Mouse (Mus musculus): ENCODE measurements at regions not wholly inside any gene's neighbourhood (a gene's known extent, or its start where the extent isn't known, plus 50 kb on each side); places are given as distances from the start of the nearest gene placed in this dataset.

DNA sequence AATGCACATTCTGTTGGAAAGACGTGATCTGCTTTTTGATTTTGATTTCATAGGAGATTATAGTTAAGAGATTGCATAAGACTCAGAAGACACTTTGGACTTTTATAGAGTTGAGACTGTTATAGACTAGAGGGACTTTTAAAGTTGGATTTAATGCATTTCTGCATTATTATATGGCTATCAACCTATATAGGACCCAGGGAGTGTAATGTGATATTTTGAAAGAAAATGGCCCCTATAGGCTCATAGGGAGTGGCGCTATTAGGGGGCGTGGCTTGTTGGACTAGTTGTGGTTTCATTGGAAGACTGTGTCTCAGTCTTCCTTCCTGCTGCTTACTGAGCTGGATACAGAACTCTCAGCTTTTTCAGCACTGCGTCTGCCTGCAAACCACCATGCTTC, 186.9 kb upstream of the Igfbp7 start:
- Histone ChIP-seq H3K9ac (no peak overlapping the region), H3K36me3 (no peaks in the 10 kb centered on the region), H3K4me1 (replicated peaks) (no peaks in the 10 kb centered on the region), H3K27ac (ENCODE audit: poor library complexity, severe bottlenecking) (no peak overlapping the region), H3K27me3 (replicated peaks) (no peaks in the 10 kb centered on the region), H3K9me3 (replicated peaks) (no peaks in the 10 kb centered on the region), H3K4me2 (no peak overlapping the region), H3K4me3 (no peak overlapping the region)
- ATAC-seq (ENCODE audit: insufficient number of reproducible peaks, low FRiP score): no peak
- 85% methylated on average over 4 of the region's 4 CpGs for WGBS

DNA sequence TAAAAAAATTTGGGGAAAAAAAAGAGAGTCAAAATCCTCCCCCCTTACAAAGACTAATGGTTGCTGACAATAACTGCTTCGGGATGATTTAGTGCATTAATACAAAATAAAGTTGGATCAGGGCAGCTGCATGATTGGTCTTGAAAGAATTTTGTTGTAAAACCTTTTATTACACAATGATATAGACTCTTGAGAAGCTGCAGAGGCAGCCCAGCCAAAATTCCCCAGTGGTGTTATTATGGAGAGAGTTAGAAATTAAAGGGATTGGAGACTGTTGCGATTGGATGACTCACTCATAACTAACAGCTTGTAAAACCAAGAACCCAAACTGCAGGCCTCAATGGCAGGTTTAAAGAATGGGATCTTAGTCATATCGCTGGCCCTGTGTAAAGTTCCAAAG, 181.4 kb upstream of the Igfbp7 start:
- Histone ChIP-seq H3K4me2 (no peak overlapping the region), H3K9ac (no peak overlapping the region), H3K4me1 (replicated peaks) (no peaks in the 10 kb centered on the region), H3K9me3 (replicated peaks) (no peaks in the 10 kb centered on the region), H3K4me3 (no peak overlapping the region), H3K27ac (ENCODE audit: poor library complexity, severe bottlenecking) (no peak overlapping the region), H3K27me3 (replicated peaks) (no peaks in the 10 kb centered on the region), H3K36me3 (no peaks in the 10 kb centered on the region)
- ATAC-seq (ENCODE audit: insufficient number of reproducible peaks, low FRiP score): no peak
- 78% methylated on average over 3 of the region's 3 CpGs for WGBS

DNA sequence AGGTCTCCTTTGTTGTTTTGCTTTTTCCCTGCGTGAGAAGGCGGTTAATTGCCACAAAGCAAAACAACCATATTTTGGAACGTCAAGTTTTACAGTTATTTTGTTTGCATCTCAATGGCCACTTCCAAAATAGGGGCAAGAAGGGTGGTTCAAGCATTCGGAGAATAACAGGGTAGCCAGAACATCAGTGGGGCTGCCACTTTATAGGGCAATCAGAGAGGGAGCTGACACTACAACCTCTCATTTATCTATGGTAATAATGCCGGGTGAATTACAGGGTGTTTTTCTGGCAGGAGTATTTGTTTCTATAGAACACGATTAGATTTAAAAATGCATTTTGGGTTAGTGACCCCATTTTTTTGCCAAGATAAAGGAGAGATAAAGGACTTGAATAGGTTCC, 173.9 kb upstream of the Igfbp7 start:
- peaks cover 25% of the 10 kb centered on the region for H3K4me1 ChIP-seq (replicated peaks)
- H3K4me3 ChIP-seq: no peak overlapping the region
- no peak for ATAC-seq (ENCODE audit: insufficient number of reproducible peaks, low FRiP score)
- no peaks in the 10 kb centered on the region for H3K9me3 ChIP-seq (replicated peaks)
- H3K36me3 ChIP-seq: no peaks in the 10 kb centered on the region
- 67% methylated on average over 6 of the region's 6 CpGs for WGBS
- no peak overlapping the region for H3K27ac ChIP-seq (ENCODE audit: poor library complexity, severe bottlenecking)
- no peak overlapping the region for H3K9ac ChIP-seq
- H3K4me2 ChIP-seq: no peak overlapping the region
- H3K27me3 ChIP-seq (replicated peaks): no peaks in the 10 kb centered on the region

DNA sequence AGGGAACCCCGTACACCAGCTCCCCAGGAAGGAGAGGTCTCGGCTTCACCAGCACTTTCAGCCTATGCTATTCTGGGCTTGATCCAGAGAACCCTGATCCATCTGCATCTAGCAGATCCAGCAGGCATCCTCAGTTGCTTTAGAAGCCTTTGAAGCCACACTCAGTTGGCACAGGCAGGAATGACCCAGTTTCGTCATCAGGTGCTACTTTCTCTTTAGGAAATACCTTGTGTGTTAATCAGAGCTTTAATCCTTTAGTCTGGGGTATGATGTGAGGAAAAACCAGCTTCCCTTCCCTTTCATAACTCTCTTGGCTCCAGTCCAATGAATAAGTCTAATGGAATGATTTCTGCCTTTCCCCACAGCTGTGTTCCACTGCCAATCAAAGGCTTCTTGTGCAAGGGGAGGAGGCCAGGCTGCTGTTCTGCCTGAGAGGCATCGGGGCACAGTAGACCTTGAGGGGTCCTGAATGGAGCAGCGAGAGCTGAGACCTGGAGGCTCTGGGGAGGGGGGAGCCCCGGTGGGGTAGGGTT, 173.3 kb upstream of the Igfbp7 start:
- Histone ChIP-seq H3K4me2 (peak overlapping the region; percentile 46; the same call in 1 of the 2 replicates), H3K36me3 (no peaks in the 10 kb centered on the region), H3K4me3 (no peak overlapping the region), H3K27me3 (replicated peaks) (no peaks in the 10 kb centered on the region), H3K27ac (ENCODE audit: poor library complexity, severe bottlenecking) (peak overlapping the region; percentile 81), H3K4me1 (replicated peaks) (peaks cover 25% of the 10 kb centered on the region), H3K9ac (no peak overlapping the region), H3K9me3 (replicated peaks) (no peaks in the 10 kb centered on the region)
- WGBS: 45% methylated on average over 6 of the region's 6 CpGs
- ATAC-seq (ENCODE audit: insufficient number of reproducible peaks, low FRiP score): no peak; the same call in 1 of the 2 replicates

DNA sequence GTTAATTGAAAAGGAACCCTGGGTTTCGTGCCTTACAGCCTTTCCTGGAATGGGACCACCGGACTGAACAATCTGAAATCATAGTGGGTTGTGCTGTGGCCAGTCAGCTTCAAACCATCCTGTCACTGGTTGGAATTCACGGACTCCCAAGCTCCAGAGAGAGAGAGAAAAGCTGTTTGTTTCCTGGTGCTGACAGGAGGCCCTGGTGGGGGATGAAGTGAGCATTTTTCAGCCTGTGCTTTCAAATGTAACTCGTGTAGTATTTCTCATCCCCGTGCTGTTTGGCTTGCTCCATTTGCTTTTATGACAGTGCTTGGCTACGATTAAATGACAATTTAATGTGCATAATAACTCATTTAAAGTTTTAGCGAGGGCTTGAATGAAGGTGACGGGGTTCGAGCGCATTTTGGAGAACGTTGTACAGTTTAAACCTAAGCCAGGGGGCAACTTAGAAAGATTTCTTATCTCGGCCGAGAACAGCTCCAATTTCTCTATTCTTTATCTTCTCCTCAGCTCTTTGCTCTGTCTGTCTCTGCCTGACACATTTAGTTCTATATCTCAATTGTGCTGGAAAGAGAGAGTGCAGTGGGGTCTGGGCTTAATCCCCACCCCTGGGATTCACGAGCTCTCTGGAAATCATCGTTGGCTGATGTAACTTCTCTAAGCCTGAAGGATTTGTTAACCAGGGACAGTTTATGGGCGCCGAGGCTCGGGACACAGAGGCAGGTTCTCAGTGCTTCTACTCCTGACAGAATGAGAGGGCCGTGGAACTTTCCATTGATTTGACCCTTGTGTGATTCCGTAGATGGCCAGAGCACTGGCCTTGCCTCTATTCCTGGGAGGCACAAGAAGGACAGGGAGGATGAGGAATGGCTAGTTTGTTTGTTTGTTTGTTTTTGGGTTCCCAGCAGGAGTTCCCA, 172.2 kb upstream of the Igfbp7 start:
- peak overlapping the region; percentile 16; the same call in 1 of the 2 replicates for H3K9ac ChIP-seq

DNA sequence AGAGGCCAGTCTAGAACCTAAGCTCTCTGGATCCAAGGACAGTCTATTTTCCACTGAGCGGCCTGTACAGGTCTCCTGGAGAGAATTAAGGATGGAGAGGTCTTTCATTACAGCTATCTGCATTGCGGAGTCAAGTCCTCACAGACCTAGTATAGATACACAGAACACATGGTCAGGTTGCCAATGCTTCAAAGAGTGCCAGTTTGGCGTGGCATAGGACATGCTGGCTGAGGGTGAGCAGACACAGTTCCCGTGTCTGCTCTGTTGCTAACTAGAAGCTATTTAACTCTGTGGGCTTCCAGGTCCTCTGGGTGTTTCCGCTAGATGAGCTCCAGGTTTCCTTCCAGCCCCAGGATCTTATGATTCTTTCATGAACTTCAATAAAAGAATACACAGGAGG, 169.0 kb upstream of the Igfbp7 start:
- Histone ChIP-seq H3K9ac (no peak overlapping the region), H3K4me3 (no peak overlapping the region), H3K36me3 (no peaks in the 10 kb centered on the region), H3K4me1 (replicated peaks) (peaks cover 23% of the 10 kb centered on the region), H3K4me2 (no peak overlapping the region), H3K27ac (ENCODE audit: poor library complexity, severe bottlenecking) (no peak overlapping the region), H3K27me3 (replicated peaks) (no peaks in the 10 kb centered on the region), H3K9me3 (replicated peaks) (no peaks in the 10 kb centered on the region)
- WGBS: 81% methylated on average over 5 of the region's 5 CpGs
- no peak for ATAC-seq (ENCODE audit: insufficient number of reproducible peaks, low FRiP score)

More for the DNA sequence above, 172.2 kb upstream of the Igfbp7 start:
- peaks cover 25% of the 10 kb centered on the region for H3K4me1 ChIP-seq (replicated peaks)
- peak overlapping the region; percentile 81 for H3K27ac ChIP-seq (ENCODE audit: poor library complexity, severe bottlenecking)
- peak overlapping the region; percentile 46 for H3K4me2 ChIP-seq
- H3K4me3 ChIP-seq: peak overlapping the region; percentile 10; the same call in 1 of the 2 replicates
- H3K9me3 ChIP-seq (replicated peaks): no peaks in the 10 kb centered on the region
- 24% methylated on average over 20 of the region's 20 CpGs for WGBS
- no peaks in the 10 kb centered on the region for H3K36me3 ChIP-seq
- peak; percentile 69; the same call in 1 of the 2 replicates for ATAC-seq (ENCODE audit: insufficient number of reproducible peaks, low FRiP score)
- H3K27me3 ChIP-seq (replicated peaks): no peaks in the 10 kb centered on the region

DNA sequence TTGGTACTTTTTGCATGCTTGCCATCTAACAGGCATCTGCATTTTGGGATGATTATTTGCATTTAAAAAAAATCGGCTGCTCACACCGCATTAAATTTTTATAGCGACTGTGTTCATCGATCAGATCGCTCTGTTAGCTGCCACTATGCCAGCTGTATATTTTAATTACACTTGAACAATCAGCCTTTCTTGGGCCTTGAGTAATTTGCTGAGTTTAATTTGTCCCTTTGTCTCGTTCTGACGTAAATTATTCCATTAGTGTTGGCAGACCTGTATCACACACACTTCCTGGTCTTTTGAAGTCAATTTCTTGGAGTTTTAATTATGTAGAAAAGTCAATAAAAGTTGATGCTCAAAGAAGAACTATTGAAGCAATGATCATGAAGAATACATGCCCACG, 167.9 kb upstream of the Igfbp7 start:
- H3K4me2 ChIP-seq: no peak overlapping the region
- H3K4me1 ChIP-seq (replicated peaks): peaks cover 13% of the 10 kb centered on the region
- no peak for ATAC-seq (ENCODE audit: insufficient number of reproducible peaks, low FRiP score)
- no peaks in the 10 kb centered on the region for H3K27me3 ChIP-seq (replicated peaks)
- no peak overlapping the region for H3K27ac ChIP-seq (ENCODE audit: poor library complexity, severe bottlenecking)
- H3K9me3 ChIP-seq (replicated peaks): no peaks in the 10 kb centered on the region
- H3K4me3 ChIP-seq: no peak overlapping the region
- 84% methylated on average over 8 of the region's 8 CpGs for whole genome bisulfite sequencing
- no peak overlapping the region for H3K9ac ChIP-seq
- H3K36me3 ChIP-seq: no peaks in the 10 kb centered on the region

DNA sequence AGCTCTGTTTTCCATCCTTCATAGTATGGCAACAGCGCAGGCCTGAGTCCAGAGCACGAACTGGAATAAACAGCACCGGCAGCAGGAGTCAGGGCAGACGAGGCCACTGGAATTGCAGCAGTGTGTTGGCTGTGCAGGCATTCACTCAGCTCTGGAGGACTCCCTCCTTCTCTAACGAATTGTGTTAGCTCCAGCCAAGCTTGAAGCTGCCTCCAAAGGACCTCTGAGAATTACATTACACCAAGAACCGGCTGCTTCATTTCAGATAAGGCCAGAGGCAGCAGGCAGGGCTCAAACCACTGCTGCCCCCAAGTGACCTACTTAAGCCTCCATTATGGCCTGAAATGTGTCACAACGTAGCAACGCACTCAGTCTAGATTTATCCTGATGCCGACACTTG, 162.5 kb upstream of the Igfbp7 start:
- WGBS: 47% methylated on average over 9 of the region's 9 CpGs
- H3K9ac ChIP-seq: no peak overlapping the region
- no peaks in the 10 kb centered on the region for H3K9me3 ChIP-seq (replicated peaks)
- no peaks in the 10 kb centered on the region for H3K36me3 ChIP-seq
- no peak overlapping the region for H3K27ac ChIP-seq (ENCODE audit: poor library complexity, severe bottlenecking)
- no peak for ATAC-seq (ENCODE audit: insufficient number of reproducible peaks, low FRiP score)
- no peak overlapping the region for H3K4me2 ChIP-seq
- no peaks in the 10 kb centered on the region for H3K27me3 ChIP-seq (replicated peaks)
- no peak overlapping the region for H3K4me3 ChIP-seq
- peaks cover 7% of the 10 kb centered on the region for H3K4me1 ChIP-seq (replicated peaks)

DNA sequence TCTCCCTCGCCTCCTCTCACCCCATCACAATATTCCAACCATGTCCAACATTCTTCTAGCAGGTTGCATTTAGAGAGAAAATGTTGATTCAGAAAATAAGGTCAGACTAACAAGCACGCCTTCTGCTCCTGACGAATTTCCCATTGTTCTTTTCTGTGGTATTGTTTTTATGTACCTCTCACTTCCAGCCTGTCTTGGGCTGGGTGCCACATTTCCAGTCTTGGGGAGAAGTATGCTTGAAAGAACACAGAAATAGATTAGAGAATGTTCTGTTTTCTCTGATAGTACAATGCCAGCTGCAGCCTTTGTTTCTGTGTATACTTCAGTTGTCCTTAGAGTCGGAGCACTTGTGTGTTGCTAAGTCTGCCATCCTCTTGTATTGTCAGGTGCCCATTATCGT, 160.3 kb upstream of the Igfbp7 start:
- ATAC-seq (ENCODE audit: insufficient number of reproducible peaks, low FRiP score): no peak
- H3K4me3 ChIP-seq: no peak overlapping the region
- H3K27me3 ChIP-seq (replicated peaks): no peaks in the 10 kb centered on the region
- H3K9ac ChIP-seq: no peak overlapping the region
- no peaks in the 10 kb centered on the region for H3K36me3 ChIP-seq
- peaks cover 7% of the 10 kb centered on the region for H3K4me1 ChIP-seq (replicated peaks)
- H3K4me2 ChIP-seq: no peak overlapping the region
- 65% methylated on average over 5 of the region's 5 CpGs for WGBS
- no peaks in the 10 kb centered on the region for H3K9me3 ChIP-seq (replicated peaks)
- no peak overlapping the region; the same call in 1 of the 2 replicates for H3K27ac ChIP-seq (ENCODE audit: poor library complexity, severe bottlenecking)

DNA sequence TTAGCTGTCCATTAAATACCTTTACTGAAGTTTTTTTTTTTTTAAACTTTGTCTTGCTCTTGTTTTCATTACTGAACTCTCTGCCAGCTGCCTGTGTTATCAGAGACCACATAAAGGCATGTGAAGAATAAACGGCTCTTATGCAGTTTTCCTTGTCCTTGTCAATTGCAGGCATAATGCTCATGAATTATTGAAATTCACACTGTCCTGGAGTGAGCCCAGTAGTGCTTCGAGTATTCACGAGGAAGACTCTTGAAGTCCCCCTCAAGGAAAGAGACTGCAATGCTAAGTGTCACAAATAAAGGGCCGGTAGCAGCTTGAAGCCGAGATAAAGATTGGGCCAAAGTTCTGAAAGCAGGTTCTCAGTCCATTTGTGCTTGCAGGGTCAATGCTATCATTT, 144.7 kb upstream of the Igfbp7 start:
- no peak overlapping the region for H3K4me2 ChIP-seq
- no peaks in the 10 kb centered on the region for H3K36me3 ChIP-seq
- WGBS: 61% methylated on average over 5 of the region's 5 CpGs
- ATAC-seq (ENCODE audit: insufficient number of reproducible peaks, low FRiP score): no peak
- H3K9me3 ChIP-seq (replicated peaks): no peaks in the 10 kb centered on the region
- H3K4me3 ChIP-seq: no peak overlapping the region
- no peaks in the 10 kb centered on the region for H3K27me3 ChIP-seq (replicated peaks)
- no peak overlapping the region for H3K9ac ChIP-seq
- no peak overlapping the region for H3K27ac ChIP-seq (ENCODE audit: poor library complexity, severe bottlenecking)
- no peaks in the 10 kb centered on the region for H3K4me1 ChIP-seq (replicated peaks)

DNA sequence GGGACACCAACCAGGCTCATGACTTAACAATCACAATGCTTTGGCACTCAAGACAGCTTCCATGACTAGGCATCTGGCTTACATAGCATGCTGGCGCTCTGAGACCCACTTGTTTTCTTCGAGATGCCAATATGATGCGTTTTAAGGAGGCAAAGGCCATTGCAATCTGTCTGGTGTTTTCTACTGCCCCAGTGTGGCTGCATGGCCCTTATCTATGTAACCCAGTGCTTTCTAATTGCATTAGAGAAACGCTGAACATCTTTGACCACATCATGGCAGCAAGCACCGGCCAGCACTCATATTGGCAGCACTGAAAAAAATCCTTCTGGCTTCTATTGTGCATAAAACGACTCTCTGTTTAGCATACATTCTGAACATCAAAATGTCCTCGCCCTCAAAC, 144.2 kb upstream of the Igfbp7 start:
- 78% methylated on average over 7 of the region's 7 CpGs for WGBS
- ATAC-seq (ENCODE audit: insufficient number of reproducible peaks, low FRiP score): no peak

More for the DNA sequence above, 144.2 kb upstream of the Igfbp7 start:
- Histone ChIP-seq H3K9me3 (replicated peaks) (no peaks in the 10 kb centered on the region), H3K4me3 (no peak overlapping the region), H3K27ac (ENCODE audit: poor library complexity, severe bottlenecking) (no peak overlapping the region), H3K27me3 (replicated peaks) (no peaks in the 10 kb centered on the region), H3K9ac (no peak overlapping the region), H3K36me3 (no peaks in the 10 kb centered on the region), H3K4me2 (no peak overlapping the region), H3K4me1 (replicated peaks) (no peaks in the 10 kb centered on the region)
